Mouse (Mus musculus) spleen, adult 12 weeks (tissue): ENCODE results near the gene G3bp1.

ENCODE experiments used
- DNase-seq: peaks from one replicate; pipeline ENCODE4 v3.0.0; 2022; ENCODE audit warnings: low spot score

G3bp1 gene

GRCm38 (mm10) chr11:55469048-55469843, at the start of gene G3bp1:
TSS of gene G3bp1 (plus strand) at chr11:55469685.
- DNase-seq, result peak; percentile 96

- DNase-seq, result no peak
Observed at GRCm38 (mm10) chr11:55422978-55423377, 46.5 kb upstream of the G3bp1 start, which contains the start of gene Sparc. TSS of gene Sparc (minus strand) at chr11:55423183.

GRCm38 (mm10) chr11:55423756-55424155, 45.7 kb upstream of the G3bp1 start:
- no peak for DNase-seq

- DNase-seq, result no peak
Observed at GRCm38 (mm10) chr11:55424746-55425360, 44.6 kb upstream of the G3bp1 start.

GRCm38 (mm10) chr11:55428186-55429012, 41.1 kb upstream of the G3bp1 start:
- DNase-seq, result no peak

GRCm38 (mm10) chr11:55429973-55430372, 39.5 kb upstream of the G3bp1 start:
- DNase-seq, result no peak

GRCm38 (mm10) chr11:55432981-55433380, 36.5 kb upstream of the G3bp1 start:
- no peak for DNase-seq

- no peak for DNase-seq
Observed at GRCm38 (mm10) chr11:55436089-55436488, 33.4 kb upstream of the G3bp1 start.

GRCm38 (mm10) chr11:55438031-55438430, 31.5 kb upstream of the G3bp1 start:
- DNase-seq, result no peak

- no peak for DNase-seq
Observed at GRCm38 (mm10) chr11:55439718-55440117, 29.8 kb upstream of the G3bp1 start.

GRCm38 (mm10) chr11:55444772-55445171, 24.7 kb upstream of the G3bp1 start:
- no peak for DNase-seq

- DNase-seq, result peak; percentile 29
Observed at GRCm38 (mm10) chr11:55446579-55446978, 22.9 kb upstream of the G3bp1 start.

- no peak for DNase-seq
Observed at GRCm38 (mm10) chr11:55449531-55449930, 20.0 kb upstream of the G3bp1 start.

GRCm38 (mm10) chr11:55450311-55450710, 19.2 kb upstream of the G3bp1 start:
- DNase-seq, result no peak

- no peak for DNase-seq
Observed at GRCm38 (mm10) chr11:55453640-55454039, 15.8 kb upstream of the G3bp1 start.

GRCm38 (mm10) chr11:55455166-55455565, 14.3 kb upstream of the G3bp1 start:
- no peak for DNase-seq

- no peak for DNase-seq
Observed at GRCm38 (mm10) chr11:55458501-55458900, 11.0 kb upstream of the G3bp1 start.

GRCm38 (mm10) chr11:55459850-55460558, 9.5 kb upstream of the G3bp1 start:
- DNase-seq, result no peak

- no peak for DNase-seq
Observed at GRCm38 (mm10) chr11:55460559-55461018, 8.9 kb upstream of the G3bp1 start.

- peak; percentile 91 for DNase-seq
Observed at GRCm38 (mm10) chr11:55461019-55461645, 8.4 kb upstream of the G3bp1 start, which contains the start of gene Atox1. TSS of gene Atox1 (minus strand) at chr11:55461239.

- DNase-seq, result no peak
Observed at GRCm38 (mm10) chr11:55462149-55462548, 7.3 kb upstream of the G3bp1 start.
